Mouse (Mus musculus) heart, embryonic 13.5 days (tissue): ENCODE measurements around the gene Gm49383. TPM values are rescaled to one million over a fixed set of nuclear protein-coding genes. Genes with fewer than 3 reads are reported as not detected.
A peak's percentile ranks its signal among the peaks of the same experiment; 100 is the strongest.

Experiments
- ATAC-seq: fragments of 200-750 bp; cut with Nextera tagmentation; 2 replicates; pipeline ENCODE4 v1.8.0; 2017; ENCODE audit warnings: moderate TSS enrichment; ENCODE audit not compliant: insufficient number of reproducible peaks, low FRiP score, low TSS enrichment; ENCODE audit errors: extremely low read depth
- H3K27ac ChIP-seq: fragments of 300-500 bp; sonication (generic); replicated peaks from 2 replicates; pipeline ENCODE4 v1.5.1; 2015; ENCODE audit warnings: moderate library complexity, mild to moderate bottlenecking, inconsistent platforms
- H3K27me3 ChIP-seq: fragments of 300-500 bp; sonication (generic); replicated peaks from 2 replicates; pipeline ENCODE4 v1.6.1; 2015; ENCODE audit warnings: mild to moderate bottlenecking, inconsistent platforms
- H3K36me3 ChIP-seq: fragments of 300-500 bp; sonication (generic); 2 replicates; pipeline ENCODE4 v1.6.1; 2015; ENCODE audit warnings: mild to moderate bottlenecking, inconsistent platforms
- H3K4me1 ChIP-seq: fragments of 300-500 bp; sonication (generic); 2 replicates; pipeline ENCODE4 v1.6.1; 2015; ENCODE audit warnings: inconsistent platforms
- H3K4me2 ChIP-seq: fragments of 300-500 bp; sonication (generic); 2 replicates; pipeline ENCODE4 v1.6.1; 2015; ENCODE audit warnings: inconsistent platforms, mild to moderate bottlenecking, moderate library complexity
- H3K4me3 ChIP-seq: fragments of 300-500 bp; sonication (generic); 2 replicates; pipeline ENCODE4 v1.5.1; 2015; ENCODE audit warnings: moderate library complexity, mild to moderate bottlenecking, inconsistent platforms
- H3K9ac ChIP-seq: fragments of 300-500 bp; sonication (generic); 2 replicates; pipeline ENCODE4 v1.6.1; 2015; ENCODE audit warnings: inconsistent platforms, mild to moderate bottlenecking, moderate library complexity
- H3K9me3 ChIP-seq: fragments of 300-500 bp; sonication (generic); 2 replicates; pipeline ENCODE4 v1.6.1; 2016; ENCODE audit warnings: inconsistent platforms
- WGBS: fragments of 180-500 bp; shearing (Covaris S2); methylation state at CpG from one replicate; pipeline ENCODE4 v1.1.7; 2015; ENCODE audit warnings: mixed read lengths; 5-methylcytosine and 5-hydroxymethylcytosine counted together
- polyA plus RNA-seq: library from polyadenylated mRNA; unstranded; fragments of >200 nt; fragmentation: Nextera tagmentation; extraction: Ambion mirVana; gene quantifications from 2 replicates; pipeline ENCODE4 v1.2.1, GENCODE M21; 2015

Gene Gm49383
- polyA plus RNA-seq, 1 experiment from 2014 or later: 19.0 TPM

GRCm38 (mm10) chr12:69198164-69198535, 1.2 kb upstream of the Gm49383 start, which contains the start of gene Dnaaf2:
TSS of gene Dnaaf2 (minus strand) at chr12:69198429.
- ATAC-seq: 0 out of 2 replicates have a peak, but pooled peaks have one; percentile 10
- WGBS: under 1% methylated on average over 18 of the region's 18 CpGs
- no peaks in the 10 kb centered on the region for H3K9me3 ChIP-seq
- no peaks in the 10 kb centered on the region for H3K27me3 ChIP-seq
- peaks cover 43% of the 10 kb centered on the region for H3K36me3 ChIP-seq
- peak within 1 kb of the TSS; percentile 87 for H3K9ac ChIP-seq
- H3K4me3 ChIP-seq: peak within 1 kb of the TSS; percentile 97
- H3K4me2 ChIP-seq: peak within 1 kb of the TSS; percentile 97
- peak within 1 kb of the TSS; percentile 91 for H3K27ac ChIP-seq
- H3K4me1 ChIP-seq: peaks cover 28% of the 10 kb centered on the region

GRCm38 (mm10) chr12:69197378-69198163, 667 bp upstream of the Gm49383 start:
- Histone ChIP-seq H3K4me1 (peaks cover 28% of the 10 kb centered on the region), H3K9ac (peak overlapping the region; percentile 87), H3K27ac (peak overlapping the region; percentile 91), H3K27me3 (no peaks in the 10 kb centered on the region), H3K4me3 (peak overlapping the region; percentile 97), H3K9me3 (no peaks in the 10 kb centered on the region), H3K4me2 (peak overlapping the region; percentile 97), H3K36me3 (peaks cover 43% of the 10 kb centered on the region)
- WGBS: under 1% methylated on average over 94 of the region's 94 CpGs
- peak; percentile 69 for ATAC-seq

GRCm38 (mm10) chr12:69192637-69193036, 4.3 kb downstream of the Gm49383 start:
- Histone ChIP-seq H3K4me3 (no peak overlapping the region), H3K4me1 (peaks cover 11% of the 10 kb centered on the region), H3K9me3 (no peaks in the 10 kb centered on the region), H3K27me3 (no peaks in the 10 kb centered on the region), H3K27ac (no peak overlapping the region), H3K9ac (no peak overlapping the region), H3K36me3 (peaks cover 50% of the 10 kb centered on the region), H3K4me2 (no peak overlapping the region)
- WGBS: 90% methylated on average over 2 of the region's 2 CpGs
- ATAC-seq: no peak

GRCm38 (mm10) chr12:69191396-69191795, 5.5 kb downstream of the Gm49383 start:
- H3K9me3 ChIP-seq: no peaks in the 10 kb centered on the region
- H3K27ac ChIP-seq: no peak overlapping the region
- no peak overlapping the region for H3K4me2 ChIP-seq
- peaks cover 58% of the 10 kb centered on the region for H3K36me3 ChIP-seq
- peaks cover 20% of the 10 kb centered on the region for H3K4me1 ChIP-seq
- H3K9ac ChIP-seq: no peak overlapping the region
- 84% methylated on average over 5 of the region's 5 CpGs for WGBS
- no peak for ATAC-seq
- H3K4me3 ChIP-seq: no peak overlapping the region
- H3K27me3 ChIP-seq: no peaks in the 10 kb centered on the region

- Histone ChIP-seq H3K27me3 (no peaks in the 10 kb centered on the region), H3K4me3 (no peak overlapping the region), H3K9me3 (no peaks in the 10 kb centered on the region), H3K9ac (no peak overlapping the region), H3K4me2 (no peak overlapping the region), H3K4me1 (peaks cover 16% of the 10 kb centered on the region), H3K27ac (peak overlapping the region; percentile 50; the same call in 1 of the 2 replicates), H3K36me3 (peaks cover 60% of the 10 kb centered on the region)
- WGBS: 98% methylated on average over 1 of the region's 1 CpGs
- ATAC-seq: no peak
Observed at GRCm38 (mm10) chr12:69190522-69190921, 6.4 kb downstream of the Gm49383 start.

- Histone ChIP-seq H3K9me3 (no peaks in the 10 kb centered on the region), H3K4me3 (no peak overlapping the region), H3K4me2 (no peak overlapping the region), H3K27me3 (no peaks in the 10 kb centered on the region), H3K4me1 (peaks cover 17% of the 10 kb centered on the region), H3K9ac (no peak overlapping the region), H3K36me3 (peaks cover 61% of the 10 kb centered on the region), H3K27ac (peak overlapping the region; percentile 50)
- no peak for ATAC-seq
- 68% methylated on average over 9 of the region's 9 CpGs for WGBS
Observed at GRCm38 (mm10) chr12:69190074-69190473, 6.8 kb downstream of the Gm49383 start.

GRCm38 (mm10) chr12:69186811-69187471, 10.0 kb downstream of the Gm49383 start:
- Histone ChIP-seq H3K9me3 (no peaks in the 10 kb centered on the region), H3K36me3 (peaks cover 51% of the 10 kb centered on the region), H3K4me1 (peaks cover 25% of the 10 kb centered on the region), H3K4me2 (peak overlapping the region; percentile 36), H3K4me3 (0 out of 2 replicates have a peak overlapping the region, but pooled peaks have one; percentile 1), H3K27ac (no peak overlapping the region), H3K9ac (peak overlapping the region; percentile 47; the same call in 1 of the 2 replicates), H3K27me3 (no peaks in the 10 kb centered on the region)
- WGBS: 68% methylated on average over 5 of the region's 5 CpGs
- ATAC-seq: no peak

- H3K27ac ChIP-seq: peak overlapping the region; percentile 91; the same call in 1 of the 2 replicates
- H3K9me3 ChIP-seq: no peaks in the 10 kb centered on the region
- no peaks in the 10 kb centered on the region for H3K27me3 ChIP-seq
- peak overlapping the region; percentile 84 for H3K4me3 ChIP-seq
- H3K4me1 ChIP-seq: peaks cover 25% of the 10 kb centered on the region
- peaks cover 49% of the 10 kb centered on the region for H3K36me3 ChIP-seq
- H3K4me2 ChIP-seq: peak overlapping the region; percentile 90
- ATAC-seq: no peak
- WGBS: 67% methylated on average over 7 of the region's 7 CpGs
- peak overlapping the region; percentile 94 for H3K9ac ChIP-seq
Observed at GRCm38 (mm10) chr12:69185371-69185770, 11.5 kb downstream of the Gm49383 start.

GRCm38 (mm10) chr12:69184342-69185295, 12.3 kb downstream of the Gm49383 start:
- Histone ChIP-seq H3K27ac (peak overlapping the region; percentile 91), H3K36me3 (peaks cover 42% of the 10 kb centered on the region), H3K9me3 (no peaks in the 10 kb centered on the region), H3K4me1 (peaks cover 25% of the 10 kb centered on the region), H3K9ac (peak overlapping the region; percentile 94), H3K27me3 (no peaks in the 10 kb centered on the region), H3K4me2 (peak overlapping the region; percentile 90), H3K4me3 (peak overlapping the region; percentile 84)
- WGBS: 2% methylated on average over 86 of the region's 86 CpGs
- ATAC-seq: peak; percentile 53

GRCm38 (mm10) chr12:69183583-69184308, 13.2 kb downstream of the Gm49383 start, which contains the start of the genes Rpl36al and Mgat2:
TSS of gene Rpl36al (minus strand) at chr12:69184083.
TSS of gene Mgat2 (plus strand) at chr12:69184157.
- no peaks in the 10 kb centered on the region for H3K9me3 ChIP-seq
- H3K4me3 ChIP-seq: peak within 1 kb of the TSS; percentile 84
- H3K4me2 ChIP-seq: peak within 1 kb of the TSS; percentile 90
- no peaks in the 10 kb centered on the region for H3K27me3 ChIP-seq
- ATAC-seq: peak; percentile 98
- peak within 1 kb of the TSS; percentile 91 for H3K27ac ChIP-seq
- peak within 1 kb of the TSS; percentile 94 for H3K9ac ChIP-seq
- under 1% methylated on average over 84 of the region's 84 CpGs for WGBS
- peaks cover 34% of the 10 kb centered on the region for H3K36me3 ChIP-seq
- H3K4me1 ChIP-seq: peaks cover 25% of the 10 kb centered on the region
